Mouse (Mus musculus) CH12.LX (cell line): ENCODE data around the gene Mtg1. TPM values are rescaled to one million over a fixed set of nuclear protein-coding genes. Genes with fewer than 3 reads are reported as not detected.
A peak's percentile ranks its signal among the peaks of the same experiment; 100 is the strongest.

ENCODE experiments used
- DNase-seq: peaks from one replicate; pipeline ENCODE4 v3.0.0-alpha.2; 2013; ENCODE audit errors: extremely low read depth
- H3K27ac ChIP-seq: 2 replicates; pipeline ENCODE4 v1.5.1; 2012; ENCODE audit warnings: low read depth, mild to moderate bottlenecking, control low read depth, moderate library complexity; ENCODE audit not compliant: insufficient read depth
- H3K27me3 ChIP-seq: replicated peaks from 2 replicates; pipeline ENCODE3; 2012; ENCODE audit warnings: inconsistent platforms
- H3K36me3 ChIP-seq, 2 experiments: replicated peaks in 1 of 2; 2 replicates each; pipeline versions ENCODE3 to v1.6.1; 2012; ENCODE audit warnings: inconsistent platforms in 1 of 2, low read length in 1 of 2, mild to moderate bottlenecking in 1 of 2, mixed read lengths in 1 of 2, moderate library complexity in 1 of 2; ENCODE audit not compliant: control insufficient read depth in 1 of 2, insufficient read depth in 1 of 2
- H3K4me1 ChIP-seq, 2 experiments: 2 replicates each; pipeline ENCODE4 v1.6.1; 2012; ENCODE audit warnings: inconsistent platforms in 1 of 2, moderate library complexity in 1 of 2; ENCODE audit not compliant: insufficient read depth in 2 of 2, control insufficient read depth in 1 of 2
- H3K4me2 ChIP-seq: 2 replicates; pipeline ENCODE4 v1.6.1; 2012; ENCODE audit warnings: low read depth, mild to moderate bottlenecking, control low read depth; ENCODE audit not compliant: poor library complexity, insufficient read depth, severe bottlenecking
- H3K4me3 ChIP-seq, 3 experiments: fragments of 150-350 bp in 1 of 3; sonication (generic) in 1 of 3; replicated peaks in 1 of 3; 2 replicates each; pipeline versions ENCODE3 to v1.5.1; 2011 to 2012; ENCODE audit warnings: low read depth in 2 of 3, low read length in 2 of 3, mild to moderate bottlenecking in 2 of 3, moderate library complexity in 2 of 3, control low read depth in 1 of 3, improper control_type of control experiment in 1 of 3, inconsistent platforms in 1 of 3, mixed read lengths in 1 of 3; ENCODE audit not compliant: poor library complexity in 1 of 3
- H3K79me2 ChIP-seq: replicated peaks from 2 replicates; pipeline ENCODE4 v1.6.1; 2012; ENCODE audit warnings: mild to moderate bottlenecking, moderate library complexity; ENCODE audit not compliant: control insufficient read depth, poor library complexity, insufficient read depth, severe bottlenecking; ENCODE audit errors: extremely low read depth
- H3K9ac ChIP-seq: 2 replicates; pipeline ENCODE4 v1.6.1; 2012; ENCODE audit warnings: low read depth, mild to moderate bottlenecking, control low read depth, moderate library complexity; ENCODE audit not compliant: insufficient read depth
- H3K9me3 ChIP-seq: replicated peaks from 2 replicates; pipeline ENCODE3; 2012; ENCODE audit warnings: low read length, inconsistent platforms, mixed read lengths
- CTCF ChIP-seq, 2 experiments: IDR thresholded peaks in 1 of 2; conservative IDR thresholded peaks in 1 of 2; 2 replicates each; pipeline ENCODE4 v1.5.1; 2011 to 2012; ENCODE audit warnings: low read depth in 2 of 2, low read length in 2 of 2, improper control_type of control experiment in 1 of 2, inconsistent platforms in 1 of 2, mild to moderate bottlenecking in 1 of 2, moderate library complexity in 1 of 2
- E2F4 ChIP-seq: IDR thresholded peaks from 2 replicates; pipeline ENCODE4 v1.6.1; 2011; ENCODE audit warnings: low read depth, low read length, improper control_type of control experiment; ENCODE audit not compliant: insufficient replicate concordance
- ELF1 ChIP-seq: IDR thresholded peaks from 2 replicates; pipeline ENCODE4 v1.6.1; 2014; ENCODE audit warnings: low read depth, mild to moderate bottlenecking, inconsistent platforms, low read length, improper control_type of control experiment
- EP300 ChIP-seq: IDR thresholded peaks from 2 replicates; pipeline ENCODE4 v1.6.1; 2011; ENCODE audit warnings: low read length, improper control_type of control experiment
- GABPA ChIP-seq: IDR thresholded peaks from 2 replicates; pipeline ENCODE4 v1.6.1; 2012; ENCODE audit warnings: low read depth, low read length, improper control_type of control experiment, inconsistent platforms; ENCODE audit not compliant: insufficient replicate concordance
- JUN ChIP-seq: IDR thresholded peaks from 2 replicates; pipeline ENCODE4 v1.6.1; 2011; ENCODE audit warnings: low read depth, mild to moderate bottlenecking, low read length, improper control_type of control experiment, moderate library complexity; ENCODE audit not compliant: insufficient read depth
- KAT2A ChIP-seq: IDR thresholded peaks from 2 replicates; pipeline ENCODE4 v1.6.1; 2012; ENCODE audit warnings: low read length, improper control_type of control experiment, inconsistent platforms; ENCODE audit not compliant: insufficient replicate concordance
- MAFK ChIP-seq: IDR thresholded peaks from 2 replicates; pipeline ENCODE4 v1.6.1; 2011; ENCODE audit warnings: low read length, improper control_type of control experiment; ENCODE audit not compliant: insufficient replicate concordance
- MAX ChIP-seq: IDR thresholded peaks from 2 replicates; pipeline ENCODE4 v1.6.1; 2011; ENCODE audit warnings: low read length, improper control_type of control experiment
- MAZ ChIP-seq: IDR thresholded peaks from 2 replicates; pipeline ENCODE4 v1.6.1; 2012; ENCODE audit warnings: low read depth, mild to moderate bottlenecking, inconsistent platforms, low read length, improper control_type of control experiment, moderate library complexity
- MEF2A ChIP-seq: IDR thresholded peaks from 2 replicates; pipeline ENCODE4 v1.6.1; 2014; ENCODE audit warnings: low read depth, mild to moderate bottlenecking, inconsistent platforms, low read length, improper control_type of control experiment, borderline replicate concordance
- MXI1 ChIP-seq: IDR thresholded peaks from 2 replicates; pipeline ENCODE4 v1.6.1; 2011; ENCODE audit warnings: mild to moderate bottlenecking, low read depth, low read length, improper control_type of control experiment
- MYC ChIP-seq: IDR thresholded peaks from 2 replicates; pipeline ENCODE4 v1.6.1; 2011; ENCODE audit warnings: low read depth, mild to moderate bottlenecking, improper control_type of control experiment, low read length
- NRF1 ChIP-seq: IDR thresholded peaks from 2 replicates; pipeline ENCODE4 v1.6.1; 2014; ENCODE audit warnings: low read depth, mild to moderate bottlenecking, inconsistent platforms, low read length, improper control_type of control experiment, moderate library complexity
- POLR2A ChIP-seq: IDR thresholded peaks from 2 replicates; pipeline ENCODE4 v1.6.1; 2011; ENCODE audit warnings: low read depth, mild to moderate bottlenecking, improper control_type of control experiment, low read length
- POLR2AphosphoS2 ChIP-seq: IDR thresholded peaks from 2 replicates; pipeline ENCODE4 v1.6.1; 2011; ENCODE audit warnings: low read depth, low read length, improper control_type of control experiment
- RAD21 ChIP-seq: IDR thresholded peaks from 2 replicates; pipeline ENCODE4 v1.6.1; 2011; ENCODE audit warnings: low read depth, mild to moderate bottlenecking, low read length, improper control_type of control experiment, moderate library complexity
- SIN3A ChIP-seq: IDR thresholded peaks from 2 replicates; pipeline ENCODE4 v1.6.1; 2012; ENCODE audit warnings: low read length, improper control_type of control experiment, inconsistent platforms
- SMC3 ChIP-seq: IDR thresholded peaks from 2 replicates; pipeline ENCODE4 v1.6.1; 2011; ENCODE audit warnings: low read depth, low read length, improper control_type of control experiment
- TCF12 ChIP-seq: IDR thresholded peaks from 2 replicates; pipeline ENCODE4 v1.6.1; 2014; ENCODE audit warnings: low read depth, mild to moderate bottlenecking, inconsistent platforms, low read length, improper control_type of control experiment
- UBTF ChIP-seq: IDR thresholded peaks from 2 replicates; pipeline ENCODE4 v1.6.1; 2012; ENCODE audit warnings: low read depth, mild to moderate bottlenecking, inconsistent platforms, low read length, improper control_type of control experiment, moderate library complexity
- USF2 ChIP-seq: conservative IDR thresholded peaks from 2 replicates; pipeline ENCODE4 v1.6.1; 2011; ENCODE audit warnings: low read depth, low read length, improper control_type of control experiment
- ZNF384 ChIP-seq: IDR thresholded peaks from 2 replicates; pipeline ENCODE4 v1.6.1; 2012; ENCODE audit warnings: low read depth, low read length, improper control_type of control experiment, inconsistent platforms
- dilution Hi-C: fragments of 300-500 bp; cut with MboI; formaldehyde crosslinking; loops from 2 replicates; pipeline ENCODE4 v1.14.3; 2020; ENCODE audit warnings: low sequenced_read_pairs; ENCODE audit not compliant: extremely low pct_unique_long_range_greater_than_20kb, extremely low pct_ligation_motif_present
- in situ Hi-C: fragments of 300-500 bp; cut with MboI; formaldehyde crosslinking; loops from 3 replicates; pipeline ENCODE4 v1.14.3; 2019; ENCODE audit warnings: low sequenced_read_pairs, low pct_ligation_motif_present, low pct_unique_long_range_greater_than_20kb, mixed read lengths
- polyA plus RNA-seq: library from polyadenylated mRNA; unstranded; fragments of >175 nt; gene quantifications from 2 replicates; pipeline ENCODE4 v1.2.1, GENCODE M21; 2012; ENCODE audit warnings: low read depth; ENCODE audit not compliant: insufficient read length
- total RNA-seq, 2 experiments: library from RNA; depleted of rRNA; stranded (reverse); fragments of 300-350 nt in 1 of 2; fragments of >200 nt in 1 of 2; gene quantifications; 2 replicates each; pipeline ENCODE4 v1.2.3; 2012 to 2014

Gene Mtg1
- total and polyA plus RNA-seq, 3 experiments, result 26.6 to 39.8 (median 29.4) TPM

- H3K4me1 ChIP-seq, result 0 out of 4 replicates have a peak, but pooled peaks cover 0 to 3% of the 10 kb centered on the region in 2 experiments
- peaks cover 82% of the 10 kb centered on the region for H3K27me3 ChIP-seq
- no peak overlapping the region for H3K9ac ChIP-seq
- TF ChIP-seq SIN3A (no peak), RAD21 (peak; percentile 1), MYC (0 out of 2 replicates have a peak, but pooled peaks have one; percentile 20), UBTF (no peak), SMC3 (peak; percentile 19), TCF12 (no peak), USF2 (no peak), CTCF (conservative IDR thresholded peaks at IDR 0.05 in 1 of 2, IDR thresholded peaks at IDR 0.05 in 1 of 2; ENCODE audit: low read depth in 2 of 2, low read length in 2 of 2) (peak; percentile 59 to 71; a peak in 3 of 4 replicates), MAX (0 out of 2 replicates have a peak, but pooled peaks have one; percentile 23)
- H3K36me3 ChIP-seq, result no peaks in the 10 kb centered on the region
- in situ Hi-C loops, result loop anchor here (25.0 kb wide), 1 partner anchor 599 kb away; the partner anchor contains the start of gene Syce1
- DNase-seq, result peak; percentile 35
- H3K4me2 ChIP-seq, result no peak overlapping the region
- no peak overlapping the region for H3K4me3 ChIP-seq
- no peaks in the 10 kb centered on the region for H3K9me3 ChIP-seq
- dilution Hi-C loops, result no loop called here
- no peaks in the 10 kb centered on the region for H3K79me2 ChIP-seq
- H3K27ac ChIP-seq, result no peak overlapping the region
Measured at GRCm38 (mm10) chr7:140188391-140189328, 51.3 kb downstream of the Mtg1 start.

- H3K9me3 ChIP-seq, result no peaks in the 10 kb centered on the region
- no peak overlapping the region for H3K4me2 ChIP-seq
- H3K36me3 ChIP-seq, result no peaks in the 10 kb centered on the region
- no peaks in the 10 kb centered on the region for H3K79me2 ChIP-seq
- no peak for TF ChIP-seq RAD21
- no peak for TF ChIP-seq UBTF
- no peak for TF ChIP-seq JUN
- TF ChIP-seq NRF1, result no peak
- H3K27me3 ChIP-seq, result peaks cover 80% of the 10 kb centered on the region
- H3K4me3 ChIP-seq, result no peak overlapping the region
- dilution Hi-C loops, result no loop called here
- H3K27ac ChIP-seq, result no peak overlapping the region
- in situ Hi-C loops, result loop anchor here (25.0 kb wide), 1 partner anchor 597 kb away; the partner anchor contains the start of gene Syce1
- H3K9ac ChIP-seq, result no peak overlapping the region
- 0 out of 4 replicates have a peak, but pooled peaks cover 0 to 3% of the 10 kb centered on the region in 2 experiments for H3K4me1 ChIP-seq
- DNase-seq, result no peak
Measured at GRCm38 (mm10) chr7:140190435-140190834, 53.1 kb downstream of the Mtg1 start.

GRCm38 (mm10) chr7:140192445-140192844 is 55.1 kb downstream of the Mtg1 start:
- no peaks in the 10 kb centered on the region for H3K36me3 ChIP-seq
- H3K4me3 ChIP-seq, result no peak overlapping the region
- no peak overlapping the region for H3K9ac ChIP-seq
- in situ Hi-C loops (loop anchor here (25.0 kb wide), 1 partner anchor 595 kb away; the partner anchor contains the start of gene Syce1), dilution Hi-C loops (no loop called here)
- H3K27ac ChIP-seq, result no peak overlapping the region
- H3K79me2 ChIP-seq, result no peaks in the 10 kb centered on the region
- no peak overlapping the region for H3K4me2 ChIP-seq
- H3K27me3 ChIP-seq, result peaks cover 83% of the 10 kb centered on the region
- H3K9me3 ChIP-seq, result no peaks in the 10 kb centered on the region
- H3K4me1 ChIP-seq, result no peaks in the 10 kb centered on the region
- no peak for DNase-seq
- TF ChIP-seq KAT2A (no peak), MEF2A (no peak), ZNF384 (no peak), ELF1 (no peak), MAFK (no peak), SMC3 (no peak), MXI1 (no peak), POLR2A (no peak), SIN3A (no peak), USF2 (no peak), MAZ (no peak), GABPA (no peak), POLR2AphosphoS2 (no peak), EP300 (no peak), E2F4 (no peak)
